Mouse (Mus musculus) megakaryocyte, embryonic 14.5 days (primary cell): ENCODE results near the gene A2ml1.

ENCODE experiments used
- FLI1 ChIP-seq: IDR thresholded peaks from 2 replicates; pipeline ENCODE4 v1.6.1; 2012; ENCODE audit warnings: low read length, inconsistent platforms, mixed read lengths
- GATA1 ChIP-seq: IDR thresholded peaks from 3 replicates; pipeline ENCODE4 v1.6.1; 2012; ENCODE audit warnings: mixed read lengths, low read length, inconsistent platforms, borderline replicate concordance

GRCm38 (mm10) chr6:128584070-128584660, 2.8 kb upstream of the A2ml1 start:
- TF ChIP-seq GATA1 (no peak), FLI1 (no peak)
